Mouse (Mus musculus): Measurements from ENCODE around the gene Lbhd2.

DNA sequence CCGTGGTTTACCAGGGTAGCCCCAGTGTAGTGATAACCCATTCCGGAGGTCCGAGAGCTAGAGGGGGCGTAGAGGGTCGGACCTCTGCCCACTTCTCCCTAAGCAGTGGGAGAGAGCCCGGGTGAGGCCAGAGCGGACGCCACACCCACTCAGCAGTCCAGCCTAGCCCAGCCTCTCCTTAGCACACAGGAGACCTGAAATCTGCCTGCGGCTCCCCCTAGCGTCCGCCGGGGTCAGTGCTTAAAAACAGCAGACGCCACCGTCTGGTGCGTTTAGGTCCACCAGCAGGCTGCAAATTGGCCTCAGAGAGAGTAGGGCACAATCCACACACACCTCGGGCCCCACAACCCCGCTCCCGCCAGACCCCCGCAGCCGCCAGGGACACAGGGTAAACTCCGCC lies 6.7 kb downstream of the Lbhd2 start:
- TF ChIP-seq CTCF (IDR thresholded peaks at IDR 0.05; ENCODE audit: borderline replicate concordance, extremely low read depth, insufficient read depth, insufficient read length) = peak; percentile 99
- TF ChIP-seq POLR2A (IDR thresholded peaks at IDR 0.05; ENCODE audit: borderline replicate concordance, extremely low read depth, insufficient read depth, insufficient read length, poor library complexity, severe bottlenecking) = no peak
